Mouse (Mus musculus): ENCODE measurements around the gene Irx5.

GRCm38 (mm10) chr8:92343544-92343943 lies 13.9 kb upstream of the Irx5 start:
- TF ChIP-seq CTCF (IDR thresholded peaks at IDR 0.05; ENCODE audit: insufficient read depth, low read length) (no peak), POLR2A (IDR thresholded peaks at IDR 0.05; ENCODE audit: borderline replicate concordance, extremely low read depth, low read depth, low read length) (no peak)

All from lung, adult 2 months (tissue).